Mouse (Mus musculus) intestine, postnatal 0 days (tissue): ENCODE measurements around the gene Capn5. TPM values are rescaled to one million over a fixed set of nuclear protein-coding genes. Genes with fewer than 3 reads are reported as not detected.
A peak's percentile ranks its signal among the peaks of the same experiment; 100 is the strongest.

Source experiments
- ATAC-seq: fragments of 200-750 bp; cut with Nextera tagmentation; 2 replicates; pipeline ENCODE4 v1.8.0; 2017; ENCODE audit warnings: mild to moderate bottlenecking, moderate TSS enrichment, moderate library complexity
- H3K27ac ChIP-seq: fragments of 300-500 bp; sonication (generic); 2 replicates; pipeline ENCODE4 v1.5.1; 2014; ENCODE audit warnings: mild to moderate bottlenecking, low read depth, low read length, moderate library complexity
- H3K27me3 ChIP-seq: fragments of 300-500 bp; sonication (generic); replicated peaks from 2 replicates; pipeline ENCODE4 v1.6.1; 2014; ENCODE audit warnings: low read length, mixed read lengths; ENCODE audit not compliant: control insufficient read depth, insufficient read depth
- H3K36me3 ChIP-seq: fragments of 300-500 bp; sonication (generic); 2 replicates; pipeline ENCODE4 v1.6.1; 2014; ENCODE audit warnings: mild to moderate bottlenecking, moderate library complexity; ENCODE audit not compliant: control insufficient read depth, insufficient read depth
- H3K4me1 ChIP-seq: fragments of 300-500 bp; sonication (generic); replicated peaks from 2 replicates; pipeline ENCODE4 v1.6.1; 2014; ENCODE audit warnings: antibody characterized with exemption, low read length, mixed read lengths; ENCODE audit not compliant: control insufficient read depth, insufficient read depth
- H3K4me2 ChIP-seq: fragments of 300-500 bp; sonication (generic); replicated peaks from 2 replicates; pipeline ENCODE4 v1.6.1; 2014; ENCODE audit warnings: low read depth, mild to moderate bottlenecking, moderate library complexity
- H3K4me3 ChIP-seq: fragments of 300-500 bp; sonication (generic); 2 replicates; pipeline ENCODE4 v1.5.1; 2014; ENCODE audit warnings: low read depth, low read length
- H3K9ac ChIP-seq: fragments of 300-500 bp; sonication (generic); 2 replicates; pipeline ENCODE4 v1.6.1; 2014; ENCODE audit warnings: mild to moderate bottlenecking, low read depth, low read length
- H3K9me3 ChIP-seq: fragments of 300-500 bp; sonication (generic); 2 replicates; pipeline ENCODE4 v1.6.1; 2016; ENCODE audit warnings: mixed run types; ENCODE audit not compliant: control insufficient read depth
- CTCF ChIP-seq: sonication (generic); IDR thresholded peaks from 2 replicates; pipeline ENCODE4 v1.5.1; 2016; ENCODE audit warnings: low read depth, mild to moderate bottlenecking, control low read depth, antibody characterized with exemption, moderate library complexity
- WGBS: fragments of 180-500 bp; shearing (Covaris S2); extraction: QIAGEN DNeasy Blood & Tissue Kit; methylation state at CpG from one replicate; pipeline ENCODE4 v1.1.7; 2014; 5-methylcytosine and 5-hydroxymethylcytosine counted together
- polyA plus RNA-seq: library from polyadenylated mRNA; unstranded; fragments of >200 nt; fragmentation: Nextera tagmentation; extraction: Ambion mirVana; gene quantifications from 2 replicates; pipeline ENCODE4 v1.2.1, GENCODE M21; 2015

The Capn5 gene
- polyA plus RNA-seq, 1 experiment from 2014 or later = 3.3 TPM

- no peaks in the 10 kb centered on the region; the same call in 1 of the 2 replicates for H3K36me3 ChIP-seq
- no peaks in the 10 kb centered on the region for H3K9me3 ChIP-seq
- H3K4me2 ChIP-seq = no peak overlapping the region
- H3K9ac ChIP-seq = no peak overlapping the region
- ATAC-seq = no peak
- H3K4me3 ChIP-seq = no peak overlapping the region
- H3K27me3 ChIP-seq = no peaks in the 10 kb centered on the region
- 0 out of 2 replicates have a peak overlapping the region, but pooled peaks have one; percentile 21 for H3K27ac ChIP-seq
- TF ChIP-seq CTCF = no peak
- no peaks in the 10 kb centered on the region; the same call in 1 of the 2 replicates for H3K4me1 ChIP-seq
- 41% methylated on average over 6 of the region's 6 CpGs for WGBS
These were observed 63.4 kb downstream of the Capn5 start for GRCm38 (mm10) chr7:98114656-98115055.

GRCm38 (mm10) chr7:98111233-98111632, 66.8 kb downstream of the Capn5 start:
- TF ChIP-seq CTCF = no peak
- no peak for ATAC-seq
- WGBS = 35% methylated on average over 25 of the region's 25 CpGs
- Histone ChIP-seq H3K27ac (no peak overlapping the region), H3K36me3 (no peaks in the 10 kb centered on the region; the same call in 1 of the 2 replicates), H3K9me3 (no peaks in the 10 kb centered on the region), H3K4me3 (peak overlapping the region; percentile 9; the same call in 1 of the 2 replicates), H3K27me3 (no peaks in the 10 kb centered on the region), H3K4me2 (peak overlapping the region; percentile 48), H3K4me1 (0 out of 2 replicates have a peak, but pooled peaks cover 3% of the 10 kb centered on the region), H3K9ac (no peak overlapping the region)

- Histone ChIP-seq H3K27me3 (no peaks in the 10 kb centered on the region), H3K36me3 (no peaks in the 10 kb centered on the region), H3K4me3 (no peak overlapping the region), H3K4me2 (no peak overlapping the region), H3K9me3 (no peaks in the 10 kb centered on the region), H3K4me1 (peaks cover 11% of the 10 kb centered on the region; the same call in 1 of the 2 replicates), H3K9ac (no peak overlapping the region), H3K27ac (no peak overlapping the region)
- no peak for ATAC-seq
- TF ChIP-seq CTCF = no peak
- WGBS = 79% methylated on average over 4 of the region's 4 CpGs
These were observed 68.3 kb downstream of the Capn5 start for GRCm38 (mm10) chr7:98109771-98110170.

DNA sequence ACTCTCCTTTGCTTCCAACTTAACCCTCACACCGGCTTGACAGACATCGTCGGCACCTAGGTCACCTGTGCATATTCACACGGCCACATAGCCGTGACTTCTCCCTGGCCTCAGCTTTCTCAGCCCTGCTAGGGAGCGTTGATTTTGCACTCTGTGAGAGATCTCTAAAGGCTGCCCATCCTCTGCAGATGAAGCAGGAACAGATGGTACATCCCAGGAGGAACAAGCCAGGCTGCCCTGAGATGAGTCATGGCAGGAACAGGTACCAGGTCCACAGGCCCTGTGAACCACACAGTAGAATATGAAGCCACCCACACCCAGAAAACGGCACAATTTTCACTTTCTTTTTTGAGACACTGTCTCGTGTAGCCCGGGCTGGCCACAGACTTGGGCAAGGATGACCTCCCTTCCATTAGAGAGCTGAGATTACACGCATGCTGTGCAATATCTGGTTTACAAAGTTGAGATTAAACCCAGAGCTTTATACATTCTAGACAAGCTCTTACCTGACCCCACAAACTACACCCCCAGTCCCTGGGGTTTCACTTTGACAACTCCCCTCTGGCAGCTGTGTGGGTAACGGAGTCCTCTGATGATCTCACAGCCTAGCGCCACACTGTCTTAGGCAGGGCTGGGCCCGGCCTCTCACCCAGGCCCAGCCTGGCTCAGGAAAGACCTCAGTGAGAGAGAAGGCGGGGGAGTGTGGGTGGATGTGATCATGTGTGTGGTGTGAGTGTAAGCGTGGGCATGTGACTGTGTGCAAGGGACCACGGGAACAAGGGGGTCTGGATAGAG, 69.2 kb downstream of the Capn5 start:
- Histone ChIP-seq H3K27me3 (no peaks in the 10 kb centered on the region), H3K9me3 (no peaks in the 10 kb centered on the region), H3K27ac (no peak overlapping the region; the same call in 1 of the 2 replicates), H3K4me1 (peaks cover 11% of the 10 kb centered on the region; the same call in 1 of the 2 replicates), H3K4me2 (no peak overlapping the region), H3K9ac (no peak overlapping the region), H3K36me3 (no peaks in the 10 kb centered on the region), H3K4me3 (no peak overlapping the region)
- ATAC-seq = no peak
- TF ChIP-seq CTCF = no peak
- WGBS = 76% methylated on average over 16 of the region's 16 CpGs

GRCm38 (mm10) chr7:98106272-98106671, 71.8 kb downstream of the Capn5 start:
- no peak overlapping the region for H3K9ac ChIP-seq
- no peak overlapping the region for H3K4me3 ChIP-seq
- H3K9me3 ChIP-seq = no peaks in the 10 kb centered on the region
- WGBS = 44% methylated on average over 7 of the region's 7 CpGs
- H3K27ac ChIP-seq = peak overlapping the region; percentile 90
- peak; percentile 40 for ATAC-seq
- H3K27me3 ChIP-seq = no peaks in the 10 kb centered on the region
- 0 out of 2 replicates have a peak, but pooled peaks cover 5% of the 10 kb centered on the region for H3K36me3 ChIP-seq
- peaks cover 11% of the 10 kb centered on the region; the same call in 1 of the 2 replicates for H3K4me1 ChIP-seq
- peak overlapping the region; percentile 56 for H3K4me2 ChIP-seq
- no peak for TF ChIP-seq CTCF

GRCm38 (mm10) chr7:98104481-98105435, 73.3 kb downstream of the Capn5 start:
- Histone ChIP-seq H3K27ac (peak overlapping the region; percentile 90), H3K36me3 (0 out of 2 replicates have a peak, but pooled peaks cover 5% of the 10 kb centered on the region), H3K4me2 (peak overlapping the region; percentile 56), H3K9ac (no peak overlapping the region), H3K4me3 (no peak overlapping the region; the same call in 1 of the 2 replicates), H3K9me3 (no peaks in the 10 kb centered on the region), H3K27me3 (no peaks in the 10 kb centered on the region), H3K4me1 (peaks cover 11% of the 10 kb centered on the region; the same call in 1 of the 2 replicates)
- ATAC-seq = peak; percentile 84
- TF ChIP-seq CTCF = peak; percentile 39
- 33% methylated on average over 16 of the region's 16 CpGs for WGBS
